In genomic region chr1:155201914-155202313, GRCm38 (mm10) we compare ENCODE assay signal across 12 mouse cellular contexts. TPM values are rescaled to one million over a fixed set of nuclear protein-coding genes. Genes with fewer than 3 reads are reported as not detected.
DNase-seq lines count a peak whose midpoint lies in the region; ATAC-seq and TF ChIP-seq lines count a peak whose summit lies in the region.
"Had no signal": no experiment of that assay in that cellular context is flagged by ENCODE, and none has a peak within 500 bp of the region (broad histone marks: within the 10 kb centered on the region; RNA-seq: fewer than 3 reads in every experiment).

No protein-coding gene starts in this region.

- no peak overlapping the region for H3K9ac ChIP-seq in hindbrain, embryonic 15.5 days
- no peak overlapping the region for H3K9ac ChIP-seq in neural tube, embryonic 15.5 days (replicated peaks)
- H3K9ac ChIP-seq: limb, embryonic 15.5 days had no signal

- H3K4me2 ChIP-seq in hindbrain, embryonic 15.5 days = no peak overlapping the region
- H3K4me2 ChIP-seq in neural tube, embryonic 15.5 days = no peak overlapping the region
- H3K4me2 ChIP-seq: embryonic facial prominence, embryonic 13.5 days; limb, embryonic 15.5 days had no signal

- peaks cover 8% of the 10 kb centered on the region for H3K36me3 ChIP-seq in hindbrain, embryonic 15.5 days
- peaks cover 28% of the 10 kb centered on the region for H3K36me3 ChIP-seq in neural tube, embryonic 15.5 days

- peak overlapping the region; percentile 88 for H3K27ac ChIP-seq in left cerebral cortex, adult 2 months
- 0 out of 2 replicates have a peak overlapping the region, but pooled peaks have one; percentile 53 for H3K27ac ChIP-seq in hindbrain, embryonic 15.5 days (replicated peaks)
- peak overlapping the region; percentile 29; the same call in 1 of the 2 replicates for H3K27ac ChIP-seq in neural tube, embryonic 15.5 days (replicated peaks)
- H3K27ac ChIP-seq: limb, embryonic 15.5 days had no signal

- no peaks in the 10 kb centered on the region for H3K9me3 ChIP-seq in hindbrain, embryonic 15.5 days
- H3K9me3 ChIP-seq in neural tube, embryonic 15.5 days (replicated peaks) = no peaks in the 10 kb centered on the region
- H3K9me3 ChIP-seq: embryonic facial prominence, embryonic 13.5 days; G1E; limb, embryonic 15.5 days had no signal

- H3K4me3 ChIP-seq in left cerebral cortex, adult 2 months = no peak overlapping the region
- H3K4me3 ChIP-seq in hindbrain, embryonic 15.5 days = no peak overlapping the region
- H3K4me3 ChIP-seq in neural tube, embryonic 15.5 days (replicated peaks) = no peak overlapping the region
- H3K4me3 ChIP-seq: embryonic facial prominence, embryonic 13.5 days; limb, embryonic 15.5 days had no signal

- no peak for DNase-seq in left cerebral cortex, adult 2 months (ENCODE audit: extremely low spot score in 1 of 2, low spot score in 2 of 2)
- DNase-seq in left cerebral cortex, adult 9 months (ENCODE audit: low spot score in 2 of 2) = no peak
- DNase-seq in kidney, postnatal 36 days = peak; percentile 77 to 82
- DNase-seq in ovary, adult 18-20 months (ENCODE audit: low spot score) = no peak
- DNase-seq in urinary bladder, adult 18-20 months (ENCODE audit: low spot score in 2 of 2) = no peak
- no peak for DNase-seq in left cerebral cortex, postnatal 4 days
- DNase-seq: heart, postnatal 36 days had no signal

- TF ChIP-seq CTCF in left cerebral cortex, adult 2 months (IDR thresholded peaks at IDR 0.05) = no peak

- ATAC-seq in hindbrain, embryonic 15.5 days (ENCODE audit: low FRiP score, low read depth) = no peak
- ATAC-seq in neural tube, embryonic 15.5 days (ENCODE audit: low FRiP score) = no peak

- peaks cover 59% of the 10 kb centered on the region for H3K4me1 ChIP-seq in hindbrain, embryonic 15.5 days (replicated peaks)
- H3K4me1 ChIP-seq in neural tube, embryonic 15.5 days = peaks cover 51% of the 10 kb centered on the region

- 84% methylated on average over 17 of the region's 17 CpGs for WGBS in hindbrain, embryonic 15.5 days
- 79% methylated on average over 17 of the region's 17 CpGs for WGBS in neural tube, embryonic 15.5 days

- no peaks in the 10 kb centered on the region for H3K27me3 ChIP-seq in hindbrain, embryonic 15.5 days
- no peaks in the 10 kb centered on the region for H3K27me3 ChIP-seq in neural tube, embryonic 15.5 days (replicated peaks)
- H3K27me3 ChIP-seq: embryonic facial prominence, embryonic 13.5 days; limb, embryonic 15.5 days had no signal

- intact Hi-C loops in left cerebral cortex, adult 2 months (cut with DNase I) = no loop called here
- intact Hi-C loops in left cerebral cortex, postnatal 4 days (cut with DNase I) = loop anchor here (5.0 kb wide), 1 partner anchor 45 kb away; the partner anchor contains the start of gene Stx6

RNA-seq across cellular contexts. Expression of gene BC034090, which starts 42.3 kb away (rescaled TPM):
- 10 to 100 TPM in 1 of 2 experiments, 1 to 10 TPM in 1; 9.9 to 14.7 TPM for total RNA-seq in left cerebral cortex, adult 2 months (2021)
- 6.4 and 6.6 TPM in 2 replicates for polyA plus RNA-seq in hindbrain, embryonic 15.5 days (2015; fragmentation: Nextera tagmentation; extraction: Ambion mirVana)
- 3.0 and 4.1 TPM in 2 replicates for polyA plus RNA-seq in neural tube, embryonic 15.5 days (2015; fragmentation: Nextera tagmentation; extraction: Ambion mirVana)
- 1 to 10 TPM; 3.3 to 7.7 TPM for total RNA-seq in left cerebral cortex, postnatal 4 days (2021)

RNA-seq across cellular contexts. Expression of gene Stx6, which starts 43.4 kb away (rescaled TPM):
- 100 to 1,000 TPM; 114 to 120 TPM for total RNA-seq in left cerebral cortex, adult 2 months (2021)
- 102 and 106 TPM in 2 replicates for polyA plus RNA-seq in hindbrain, embryonic 15.5 days (2015; fragmentation: Nextera tagmentation; extraction: Ambion mirVana)
- 92.6 and 102 TPM in 2 replicates for polyA plus RNA-seq in neural tube, embryonic 15.5 days (2015; fragmentation: Nextera tagmentation; extraction: Ambion mirVana)
- total RNA-seq in left cerebral cortex, postnatal 4 days (2021) = 100 to 1,000 TPM in 1 of 2 experiments, 10 to 100 TPM in 1; 99.3 to 102 TPM

RNA-seq across cellular contexts. Expression of gene Mr1, which starts 55.3 kb away (rescaled TPM):
- 1 to 10 TPM; 2.1 to 3.1 TPM for total RNA-seq in left cerebral cortex, adult 2 months (2021)
- 1.7 and 1.9 TPM in 2 replicates for polyA plus RNA-seq in hindbrain, embryonic 15.5 days (2015; fragmentation: Nextera tagmentation; extraction: Ambion mirVana)
- 1.6 and 3.0 TPM in 2 replicates for polyA plus RNA-seq in neural tube, embryonic 15.5 days (2015; fragmentation: Nextera tagmentation; extraction: Ambion mirVana)
- 1 to 10 TPM; 1.5 to 1.8 TPM for total RNA-seq in left cerebral cortex, postnatal 4 days (2021)

Comparison
In these comparisons a context has a peak if more than half of its experiments do, and no peak if none do; other contexts are left out.
1. DNase-seq: peak in kidney, postnatal 36 days (2 of 2); none in left cerebral cortex, adult 2 months (0 of 2), left cerebral cortex, adult 9 months (0 of 2), ovary, adult 18-20 months (single experiment), urinary bladder, adult 18-20 months (0 of 2) and left cerebral cortex, postnatal 4 days (single experiment).
2. H3K27ac ChIP-seq: peak in every context shown above with its lines; median percentile 88 in left cerebral cortex, adult 2 months; 53 in hindbrain, embryonic 15.5 days; 29 in neural tube, embryonic 15.5 days.